Mouse (Mus musculus): ENCODE results near the gene Morn1. TPM values are rescaled to one million over a fixed set of nuclear protein-coding genes. Genes with fewer than 3 reads are reported as not detected.

The Morn1 gene
- polyA plus RNA-seq, 1 experiment from 2014 or later = 9.4 TPM

GRCm38 (mm10) chr4:155107886-155108285 lies 21.5 kb downstream of the Morn1 start:
- Histone ChIP-seq H3K4me1 (ENCODE audit: insufficient read depth, low read depth, low read length) (no peaks in the 10 kb centered on the region), H3K36me3 (ENCODE audit: insufficient read depth, low read length) (no peaks in the 10 kb centered on the region), H3K9me3 (ENCODE audit: low read length) (no peaks in the 10 kb centered on the region), H3K27ac (ENCODE audit: low read length) (no peak overlapping the region), H3K27me3 (replicated peaks; ENCODE audit: insufficient read depth, low read length) (no peaks in the 10 kb centered on the region), H3K4me2 (replicated peaks; ENCODE audit: low read depth, low read length) (no peak overlapping the region), H3K4me3 (ENCODE audit: low read depth, low read length) (no peak overlapping the region), H3K9ac (replicated peaks; ENCODE audit: low read depth) (no peak overlapping the region)
- no peak for TF ChIP-seq EP300 (IDR thresholded peaks at IDR 0.05)
- no peak for TF ChIP-seq CTCF (IDR thresholded peaks at IDR 0.05)
- DNase-seq (ENCODE audit: low spot score) (no peak), ATAC-seq (no peak)
- WGBS = 87% methylated on average over 4 of the region's 4 CpGs

- H3K27me3 ChIP-seq (replicated peaks; ENCODE audit: insufficient read depth, low read length) = no peaks in the 10 kb centered on the region
- no peak for DNase-seq (ENCODE audit: low spot score)
- no peak overlapping the region for H3K4me3 ChIP-seq (ENCODE audit: low read depth, low read length)
- no peaks in the 10 kb centered on the region for H3K9me3 ChIP-seq (ENCODE audit: low read length)
- H3K27ac ChIP-seq (ENCODE audit: low read length) = no peak overlapping the region
- WGBS = 39% methylated on average over 5 of the region's 5 CpGs
- no peak overlapping the region for H3K4me2 ChIP-seq (replicated peaks; ENCODE audit: low read depth, low read length)
- ATAC-seq = no peak
- no peak for TF ChIP-seq EP300 (IDR thresholded peaks at IDR 0.05)
- TF ChIP-seq CTCF (IDR thresholded peaks at IDR 0.05) = no peak
- no peaks in the 10 kb centered on the region for H3K36me3 ChIP-seq (ENCODE audit: insufficient read depth, low read length)
- no peak overlapping the region for H3K9ac ChIP-seq (replicated peaks; ENCODE audit: low read depth)
- no peaks in the 10 kb centered on the region for H3K4me1 ChIP-seq (ENCODE audit: insufficient read depth, low read depth, low read length)
These were observed 23.1 kb downstream of the Morn1 start for GRCm38 (mm10) chr4:155109471-155109870.

GRCm38 (mm10) chr4:155113766-155114410 lies 27.5 kb downstream of the Morn1 start:
- no peaks in the 10 kb centered on the region for H3K27me3 ChIP-seq (replicated peaks; ENCODE audit: insufficient read depth, low read length)
- H3K36me3 ChIP-seq (ENCODE audit: insufficient read depth, low read length) = no peaks in the 10 kb centered on the region
- no peaks in the 10 kb centered on the region for H3K9me3 ChIP-seq (ENCODE audit: low read length)
- TF ChIP-seq EP300 (IDR thresholded peaks at IDR 0.05) (0 out of 2 replicates have a peak, but pooled peaks have one; percentile 20), CTCF (IDR thresholded peaks at IDR 0.05) (no peak)
- DNase-seq (ENCODE audit: low spot score) (peak; percentile 42), ATAC-seq (no peak)
- H3K4me1 ChIP-seq (ENCODE audit: insufficient read depth, low read depth, low read length) = no peaks in the 10 kb centered on the region
- no peak overlapping the region for H3K4me3 ChIP-seq (ENCODE audit: low read depth, low read length)
- H3K9ac ChIP-seq (replicated peaks; ENCODE audit: low read depth) = no peak overlapping the region
- no peak overlapping the region for H3K4me2 ChIP-seq (replicated peaks; ENCODE audit: low read depth, low read length)
- WGBS = 50% methylated on average over 8 of the region's 8 CpGs
- no peak overlapping the region for H3K27ac ChIP-seq (ENCODE audit: low read length)

- Histone ChIP-seq H3K4me2 (replicated peaks; ENCODE audit: low read depth, low read length) (no peak overlapping the region), H3K4me3 (ENCODE audit: low read depth, low read length) (no peak overlapping the region), H3K9ac (replicated peaks; ENCODE audit: low read depth) (no peak overlapping the region), H3K27ac (ENCODE audit: low read length) (no peak overlapping the region), H3K36me3 (ENCODE audit: insufficient read depth, low read length) (no peaks in the 10 kb centered on the region), H3K9me3 (ENCODE audit: low read length) (no peaks in the 10 kb centered on the region), H3K27me3 (replicated peaks; ENCODE audit: insufficient read depth, low read length) (no peaks in the 10 kb centered on the region), H3K4me1 (ENCODE audit: insufficient read depth, low read depth, low read length) (no peaks in the 10 kb centered on the region; the same call in 1 of the 2 replicates)
- no peak for TF ChIP-seq CTCF (IDR thresholded peaks at IDR 0.05)
- TF ChIP-seq EP300 (IDR thresholded peaks at IDR 0.05) = no peak
- WGBS = 57% methylated on average over 4 of the region's 4 CpGs
- ATAC-seq (no peak), DNase-seq (ENCODE audit: low spot score) (peak; percentile 43)
These were observed 30.2 kb downstream of the Morn1 start for GRCm38 (mm10) chr4:155116607-155117006.

- Histone ChIP-seq H3K27ac (ENCODE audit: low read length) (no peak overlapping the region), H3K27me3 (replicated peaks; ENCODE audit: insufficient read depth, low read length) (no peaks in the 10 kb centered on the region), H3K36me3 (ENCODE audit: insufficient read depth, low read length) (no peaks in the 10 kb centered on the region), H3K4me2 (replicated peaks; ENCODE audit: low read depth, low read length) (no peak overlapping the region), H3K4me1 (ENCODE audit: insufficient read depth, low read depth, low read length) (peaks cover 7% of the 10 kb centered on the region; the same call in 1 of the 2 replicates), H3K9me3 (ENCODE audit: low read length) (no peaks in the 10 kb centered on the region), H3K9ac (replicated peaks; ENCODE audit: low read depth) (no peak overlapping the region), H3K4me3 (ENCODE audit: low read depth, low read length) (no peak overlapping the region)
- DNase-seq (ENCODE audit: low spot score) (no peak), ATAC-seq (no peak)
- TF ChIP-seq EP300 (IDR thresholded peaks at IDR 0.05) = no peak
- TF ChIP-seq CTCF (IDR thresholded peaks at IDR 0.05) = no peak
- 78% methylated on average over 6 of the region's 6 CpGs for WGBS
These were observed 31.1 kb downstream of the Morn1 start for GRCm38 (mm10) chr4:155117396-155117978.

- TF ChIP-seq CTCF (IDR thresholded peaks at IDR 0.05) = no peak
- no peak for TF ChIP-seq EP300 (IDR thresholded peaks at IDR 0.05)
- 96% methylated on average over 10 of the region's 10 CpGs for WGBS
- no peaks in the 10 kb centered on the region for H3K36me3 ChIP-seq (ENCODE audit: insufficient read depth, low read length)
- no peak overlapping the region for H3K27ac ChIP-seq (ENCODE audit: low read length)
- H3K9me3 ChIP-seq (ENCODE audit: low read length) = no peaks in the 10 kb centered on the region
- no peak overlapping the region for H3K9ac ChIP-seq (replicated peaks; ENCODE audit: low read depth)
- no peak overlapping the region for H3K4me2 ChIP-seq (replicated peaks; ENCODE audit: low read depth, low read length)
- no peak overlapping the region for H3K4me3 ChIP-seq (ENCODE audit: low read depth, low read length)
- H3K27me3 ChIP-seq (replicated peaks; ENCODE audit: insufficient read depth, low read length) = no peaks in the 10 kb centered on the region
- ATAC-seq (no peak), DNase-seq (ENCODE audit: low spot score) (no peak)
- H3K4me1 ChIP-seq (ENCODE audit: insufficient read depth, low read depth, low read length) = peaks cover 14% of the 10 kb centered on the region; the same call in 1 of the 2 replicates
These were observed 31.9 kb downstream of the Morn1 start for GRCm38 (mm10) chr4:155118278-155118677.

Data from lung, postnatal 0 days (tissue).